Mouse (Mus musculus) kidney, embryonic 14.5 days (tissue): ENCODE data around the gene Cadm1. TPM values are rescaled to one million over a fixed set of nuclear protein-coding genes. Genes with fewer than 3 reads are reported as not detected.

ENCODE experiments used
- ATAC-seq: fragments of 200-750 bp; cut with Nextera tagmentation; 2 replicates; pipeline ENCODE4 v1.8.0; 2017; ENCODE audit warnings: moderate number of reproducible peaks, mild to moderate bottlenecking, moderate TSS enrichment, moderate library complexity; ENCODE audit not compliant: low FRiP score, low TSS enrichment
- H3K27ac ChIP-seq: fragments of 300-500 bp; sonication (generic); 2 replicates; pipeline ENCODE4 v1.5.1; 2014; ENCODE audit warnings: low read depth, mild to moderate bottlenecking, low read length, moderate library complexity, mixed read lengths
- H3K27me3 ChIP-seq: fragments of 300-500 bp; sonication (generic); 2 replicates; pipeline ENCODE4 v1.6.1; 2014; ENCODE audit warnings: mild to moderate bottlenecking, low read length; ENCODE audit not compliant: control insufficient read depth, insufficient read depth
- H3K36me3 ChIP-seq: fragments of 300-500 bp; sonication (generic); 2 replicates; pipeline ENCODE4 v1.6.1; 2014; ENCODE audit warnings: low read length, mixed read lengths; ENCODE audit not compliant: control insufficient read depth, insufficient read depth
- H3K4me1 ChIP-seq: fragments of 300-500 bp; sonication (generic); 2 replicates; pipeline ENCODE4 v1.6.1; 2014; ENCODE audit warnings: low read length, mixed read lengths; ENCODE audit not compliant: control insufficient read depth, insufficient read depth
- H3K4me2 ChIP-seq: fragments of 300-500 bp; sonication (generic); replicated peaks from 2 replicates; pipeline ENCODE4 v1.6.1; 2014; ENCODE audit warnings: low read depth, mild to moderate bottlenecking, low read length
- H3K4me3 ChIP-seq: fragments of 300-500 bp; sonication (generic); 2 replicates; pipeline ENCODE4 v1.5.1; 2014; ENCODE audit warnings: mild to moderate bottlenecking, low read length
- H3K9ac ChIP-seq: fragments of 300-500 bp; sonication (generic); 2 replicates; pipeline ENCODE4 v1.6.1; 2014; ENCODE audit warnings: low read depth, mild to moderate bottlenecking, low read length, moderate library complexity
- H3K9me3 ChIP-seq: fragments of 300-500 bp; sonication (generic); 2 replicates; pipeline ENCODE4 v1.6.1; 2016; ENCODE audit warnings: low read length; ENCODE audit not compliant: control insufficient read depth
- WGBS: fragments of 180-500 bp; shearing (Covaris S2); extraction: QIAGEN DNeasy Blood & Tissue Kit; methylation state at CpG from one replicate; pipeline ENCODE4 v1.1.7; 2014; 5-methylcytosine and 5-hydroxymethylcytosine counted together
- polyA plus RNA-seq: library from polyadenylated mRNA; unstranded; fragments of >200 nt; fragmentation: Nextera tagmentation; extraction: Ambion mirVana; gene quantifications from 2 replicates; pipeline ENCODE4 v1.2.1, GENCODE M21; 2014

Gene Cadm1
- polyA plus RNA-seq, 1 experiment from 2014 or later, result 92.1 TPM

DNA sequence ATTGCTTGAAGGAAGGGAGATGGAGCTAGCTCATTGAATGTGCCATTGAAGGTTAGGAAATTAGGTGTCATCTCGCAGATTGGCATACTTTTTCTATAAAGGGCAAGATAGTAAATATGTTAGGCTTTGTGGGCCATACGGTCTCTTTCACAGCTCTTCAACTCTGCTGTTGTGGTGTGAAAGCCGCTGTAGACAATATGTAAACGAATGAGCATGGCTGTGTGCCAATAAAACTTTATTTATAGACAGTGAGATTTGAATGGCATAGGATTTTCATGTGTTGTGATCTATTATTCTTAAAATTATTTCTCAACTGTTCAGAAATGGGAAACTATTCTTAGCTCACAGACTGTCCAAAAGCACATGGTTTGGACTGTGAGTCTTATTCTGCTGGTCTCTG, 123.0 kb downstream of the Cadm1 start:
- WGBS, result 74% methylated on average over 4 of the region's 4 CpGs
- H3K9me3 ChIP-seq, result no peaks in the 10 kb centered on the region
- H3K4me2 ChIP-seq, result no peak overlapping the region
- H3K36me3 ChIP-seq, result no peaks in the 10 kb centered on the region
- peaks cover 3% of the 10 kb centered on the region; the same call in 1 of the 2 replicates for H3K4me1 ChIP-seq
- H3K4me3 ChIP-seq, result no peak overlapping the region
- no peak for ATAC-seq
- H3K27me3 ChIP-seq, result no peaks in the 10 kb centered on the region
- no peak overlapping the region for H3K9ac ChIP-seq
- no peak overlapping the region for H3K27ac ChIP-seq

- Histone ChIP-seq H3K9ac (no peak overlapping the region), H3K27ac (no peak overlapping the region), H3K36me3 (no peaks in the 10 kb centered on the region), H3K9me3 (no peaks in the 10 kb centered on the region), H3K4me3 (no peak overlapping the region), H3K27me3 (no peaks in the 10 kb centered on the region), H3K4me1 (peaks cover 3% of the 10 kb centered on the region; the same call in 1 of the 2 replicates), H3K4me2 (no peak overlapping the region)
- 83% methylated on average over 6 of the region's 6 CpGs for WGBS
- ATAC-seq, result no peak
Observed at GRCm38 (mm10) chr9:47659366-47660090, 129.6 kb downstream of the Cadm1 start.

DNA sequence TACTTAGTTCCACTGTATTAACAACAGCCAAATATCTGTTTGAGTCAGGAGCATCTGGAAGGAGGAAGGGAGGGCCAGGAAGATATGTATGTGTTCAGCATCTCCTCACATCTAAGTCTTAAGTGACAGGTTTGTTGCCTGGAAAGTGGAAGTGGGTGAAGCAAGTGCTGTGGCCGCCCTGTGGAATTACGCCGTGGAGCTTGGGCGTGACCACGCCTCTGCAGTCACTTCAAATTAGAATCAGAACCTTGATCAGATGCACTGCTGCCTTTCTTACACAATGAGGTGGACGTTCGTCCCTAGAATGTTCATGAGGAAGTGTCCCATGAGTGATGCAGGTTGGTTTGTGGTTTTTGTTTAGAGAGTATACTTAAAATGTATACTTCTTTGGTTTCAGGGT, 131.6 kb downstream of the Cadm1 start:
- Histone ChIP-seq H3K27me3 (no peaks in the 10 kb centered on the region), H3K27ac (no peak overlapping the region), H3K9ac (no peak overlapping the region), H3K4me2 (no peak overlapping the region), H3K36me3 (no peaks in the 10 kb centered on the region), H3K4me3 (no peak overlapping the region), H3K9me3 (no peaks in the 10 kb centered on the region), H3K4me1 (no peaks in the 10 kb centered on the region)
- ATAC-seq, result no peak
- 91% methylated on average over 7 of the region's 7 CpGs for WGBS

- WGBS, result 76% methylated on average over 4 of the region's 4 CpGs
- H3K27me3 ChIP-seq, result no peaks in the 10 kb centered on the region
- no peak overlapping the region for H3K4me3 ChIP-seq
- no peaks in the 10 kb centered on the region for H3K9me3 ChIP-seq
- H3K27ac ChIP-seq, result no peak overlapping the region
- H3K36me3 ChIP-seq, result no peaks in the 10 kb centered on the region
- no peak for ATAC-seq
- peaks cover 8% of the 10 kb centered on the region; the same call in 1 of the 2 replicates for H3K4me1 ChIP-seq
- no peak overlapping the region for H3K9ac ChIP-seq
- H3K4me2 ChIP-seq, result no peak overlapping the region
Observed at GRCm38 (mm10) chr9:47669206-47669605, 139.2 kb downstream of the Cadm1 start.

DNA sequence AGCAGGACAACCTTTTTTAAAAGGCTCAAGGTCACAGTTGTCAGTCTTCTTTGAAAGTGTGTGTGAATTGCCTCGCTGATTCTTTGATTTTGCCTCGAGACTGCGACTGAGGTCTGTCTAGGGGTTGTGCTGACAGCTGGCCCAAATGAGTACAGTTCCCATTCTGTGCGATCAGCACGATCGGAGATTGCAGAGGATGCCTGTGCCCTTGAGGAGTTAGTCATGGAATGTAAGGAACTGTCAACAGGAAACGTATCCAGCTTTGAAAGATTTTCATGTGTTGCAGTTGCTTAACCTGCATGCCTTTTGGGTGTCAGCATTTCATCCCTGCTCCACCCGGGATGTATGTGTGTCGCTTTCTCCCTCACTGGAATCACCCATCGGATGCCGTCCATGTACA, 141.6 kb downstream of the Cadm1 start:
- Histone ChIP-seq H3K9ac (no peak overlapping the region), H3K27me3 (no peaks in the 10 kb centered on the region), H3K9me3 (no peaks in the 10 kb centered on the region), H3K4me1 (peaks cover 13% of the 10 kb centered on the region; the same call in 1 of the 2 replicates), H3K4me3 (no peak overlapping the region), H3K36me3 (no peaks in the 10 kb centered on the region), H3K4me2 (no peak overlapping the region), H3K27ac (no peak overlapping the region)
- no peak for ATAC-seq
- WGBS, result 57% methylated on average over 11 of the region's 11 CpGs

DNA sequence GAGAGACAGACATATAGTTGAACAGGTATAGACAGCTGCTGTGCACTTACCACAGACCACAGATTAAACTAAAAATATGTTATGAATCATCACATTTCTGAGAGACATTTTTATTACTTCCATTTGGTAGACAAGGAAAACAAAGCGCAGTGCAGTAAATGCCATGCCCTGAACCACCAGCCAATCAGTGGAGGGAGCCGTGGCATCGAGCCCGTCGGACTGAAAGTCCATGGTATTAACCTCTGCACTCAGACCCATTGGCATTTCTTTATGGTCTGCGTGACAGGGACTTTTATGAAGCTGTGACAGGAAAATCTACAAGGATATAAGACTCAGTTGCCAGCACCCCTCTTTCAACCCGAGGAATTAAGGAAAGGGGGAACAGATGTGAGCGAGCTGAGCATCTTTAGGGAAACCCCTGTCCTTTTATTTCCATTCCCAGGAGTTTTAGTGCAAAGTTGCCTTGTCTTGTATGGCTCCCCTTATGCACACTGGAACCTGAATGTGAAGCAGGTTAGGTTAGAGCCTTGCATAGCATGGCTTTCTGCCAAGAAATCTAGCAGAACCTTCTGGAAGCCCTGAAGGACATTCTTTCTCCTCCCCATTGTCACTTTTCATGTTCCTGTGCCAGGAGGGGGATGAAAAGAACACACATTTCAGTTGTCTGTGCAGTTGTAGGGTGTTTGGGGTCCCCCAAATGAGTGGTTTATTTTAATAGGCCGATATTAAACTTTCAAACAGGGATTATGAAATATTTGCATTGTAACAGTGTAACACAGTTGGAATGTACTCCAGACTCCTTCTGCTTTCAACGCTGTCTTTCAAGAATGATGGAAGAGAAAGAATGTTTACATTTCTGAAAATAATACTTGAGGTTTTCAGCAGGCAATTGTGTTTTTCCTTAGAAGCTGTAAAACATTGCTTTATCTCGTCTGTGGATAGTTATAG, 145.1 kb downstream of the Cadm1 start:
- 56% methylated on average over 11 of the region's 11 CpGs for WGBS
- Histone ChIP-seq H3K4me3 (no peak overlapping the region), H3K27ac (no peak overlapping the region), H3K36me3 (no peaks in the 10 kb centered on the region), H3K9me3 (no peaks in the 10 kb centered on the region), H3K9ac (no peak overlapping the region), H3K4me1 (peaks cover 13% of the 10 kb centered on the region; the same call in 1 of the 2 replicates), H3K27me3 (no peaks in the 10 kb centered on the region), H3K4me2 (no peak overlapping the region)
- no peak for ATAC-seq

GRCm38 (mm10) chr9:47686881-47687280, 156.9 kb downstream of the Cadm1 start:
- Histone ChIP-seq H3K27ac (no peak overlapping the region), H3K36me3 (no peaks in the 10 kb centered on the region), H3K4me2 (no peak overlapping the region), H3K9ac (no peak overlapping the region), H3K27me3 (no peaks in the 10 kb centered on the region), H3K9me3 (no peaks in the 10 kb centered on the region), H3K4me1 (no peaks in the 10 kb centered on the region), H3K4me3 (no peak overlapping the region)
- ATAC-seq, result no peak
- 88% methylated on average over 2 of the region's 2 CpGs for WGBS

DNA sequence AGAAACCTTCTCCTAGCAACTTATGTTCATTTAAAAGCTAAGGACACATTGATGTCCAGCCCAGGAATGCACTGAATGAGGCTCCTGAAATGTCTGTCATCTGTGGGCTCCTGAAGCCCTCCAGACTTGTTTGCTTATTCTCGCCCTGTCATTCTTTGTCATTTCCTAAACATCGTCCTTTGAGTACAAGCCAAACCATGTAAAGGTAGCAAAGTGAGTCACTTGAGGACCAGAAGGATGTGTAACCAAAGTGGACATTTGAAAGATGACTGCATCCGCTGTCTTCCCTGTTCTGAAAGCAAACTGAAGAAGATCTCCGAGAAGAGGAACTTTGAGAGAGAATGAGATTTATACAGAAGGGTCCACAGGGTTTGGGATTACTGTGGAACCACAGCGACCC, 157.6 kb downstream of the Cadm1 start:
- 84% methylated on average over 5 of the region's 5 CpGs for WGBS
- no peak for ATAC-seq
- Histone ChIP-seq H3K27ac (no peak overlapping the region), H3K4me2 (no peak overlapping the region), H3K36me3 (no peaks in the 10 kb centered on the region), H3K9me3 (no peaks in the 10 kb centered on the region), H3K9ac (no peak overlapping the region), H3K4me1 (no peaks in the 10 kb centered on the region), H3K4me3 (no peak overlapping the region), H3K27me3 (no peaks in the 10 kb centered on the region)

DNA sequence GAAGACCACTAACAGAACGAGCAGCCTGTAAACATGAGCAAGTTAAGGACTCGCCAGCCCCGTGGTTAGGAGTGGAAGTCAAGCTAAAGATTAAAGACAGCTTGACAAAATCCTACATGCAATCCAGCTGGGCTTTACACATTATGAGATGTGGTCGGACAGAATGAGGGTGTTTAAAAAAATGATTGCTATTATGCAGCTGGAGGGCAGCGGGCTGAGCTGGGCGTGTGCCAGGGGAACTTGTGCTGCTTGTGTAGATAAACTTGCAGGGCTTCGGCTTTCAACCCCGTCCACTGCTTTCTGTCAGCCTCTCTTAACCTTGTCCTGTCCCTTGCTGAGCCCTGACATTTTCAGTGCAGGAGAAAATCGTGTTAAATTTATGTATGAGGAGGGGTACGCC, 158.3 kb downstream of the Cadm1 start:
- WGBS, result 43% methylated on average over 10 of the region's 10 CpGs
- ATAC-seq, result no peak
- Histone ChIP-seq H3K27me3 (no peaks in the 10 kb centered on the region), H3K36me3 (no peaks in the 10 kb centered on the region), H3K9me3 (no peaks in the 10 kb centered on the region), H3K9ac (no peak overlapping the region), H3K4me2 (no peak overlapping the region), H3K4me3 (no peak overlapping the region), H3K27ac (no peak overlapping the region), H3K4me1 (no peaks in the 10 kb centered on the region)
